Mouse (Mus musculus): ENCODE data around the gene Rap1a.

DNA sequence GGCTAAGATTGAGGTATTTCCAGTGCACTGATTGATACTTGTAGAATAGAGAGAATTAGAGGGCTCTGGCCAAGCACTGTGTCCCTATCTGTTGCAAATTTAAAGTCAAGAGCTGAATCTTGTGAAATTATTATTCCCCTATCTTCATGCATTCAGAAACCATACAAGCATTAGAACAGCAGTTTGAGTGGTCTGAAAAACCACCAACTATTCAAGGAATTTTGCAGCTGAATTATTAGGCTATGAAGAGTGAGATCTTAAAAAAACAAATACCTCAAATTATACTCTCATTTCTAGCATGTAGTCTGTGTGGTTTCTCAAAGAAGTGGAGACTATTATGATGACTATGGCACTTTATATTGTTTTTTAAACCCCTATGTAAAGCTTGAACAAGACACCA, 65.9 kb downstream of the Rap1a start:
- TF ChIP-seq CTCF (IDR thresholded peaks at IDR 0.05; ENCODE audit: control insufficient read depth, insufficient read depth, insufficient read length) (no peak), MAX (IDR thresholded peaks at IDR 0.05) (no peak)
